Mouse (Mus musculus): ENCODE results near the gene Fuca1. TPM values are rescaled to one million over a fixed set of nuclear protein-coding genes. Genes with fewer than 3 reads are reported as not detected.

Gene Fuca1
- 63.2 and 77.6 TPM in 2 replicates for total RNA-seq (2012; rRNA removed)
- 28.6 and 32.6 TPM in 2 replicates for total RNA-seq (2014; rRNA removed)
- 66.5 and 71.5 TPM in 2 replicates for polyA plus RNA-seq (2012; ENCODE audit: insufficient read length, low read depth)

- H3K9me3 ChIP-seq (replicated peaks; ENCODE audit: low read length), result no peaks in the 10 kb centered on the region
- in situ Hi-C loops (cut with MboI; ENCODE audit: low pct_ligation_motif_present, low pct_unique_long_range_greater_than_20kb, low sequenced_read_pairs), result no loop called here
- H3K4me1 ChIP-seq (ENCODE audit: control insufficient read depth in 1 of 2, insufficient read depth in 2 of 2), result peaks cover 0 to 35% of the 10 kb centered on the region in 2 experiments; a peak in 2 of 4 replicates
- peaks cover 35 to 64% of the 10 kb centered on the region in 2 experiments for H3K36me3 ChIP-seq (replicated peaks in 1 of 2; ENCODE audit: control insufficient read depth in 1 of 2, insufficient read depth in 1 of 2, low read length in 1 of 2)
- DNase-seq (ENCODE audit: extremely low read depth), result peak; percentile 96
- H3K4me3 ChIP-seq (replicated peaks in 1 of 3; ENCODE audit: low read depth in 2 of 3, low read length in 2 of 3, poor library complexity in 1 of 3), result peak within 1 kb of the TSS; percentile 80 to 95 (median 85)
- peak within 1 kb of the TSS; percentile 59 for H3K9ac ChIP-seq (ENCODE audit: insufficient read depth, low read depth)
- no peak within 1 kb of the TSS for H3K27ac ChIP-seq (ENCODE audit: insufficient read depth, low read depth)
- H3K79me2 ChIP-seq (replicated peaks; ENCODE audit: control insufficient read depth, extremely low read depth, insufficient read depth, poor library complexity, severe bottlenecking), result 0 out of 2 replicates have a peak, but pooled peaks cover 4% of the 10 kb centered on the region
- no peaks in the 10 kb centered on the region for H3K27me3 ChIP-seq (replicated peaks)
- H3K4me2 ChIP-seq (ENCODE audit: insufficient read depth, low read depth, poor library complexity, severe bottlenecking), result peak within 1 kb of the TSS; percentile 96
- dilution Hi-C loops (cut with MboI; ENCODE audit: extremely low pct_ligation_motif_present, extremely low pct_unique_long_range_greater_than_20kb, low sequenced_read_pairs), result no loop called here
- peak; percentile 86 for TF ChIP-seq NRF1 (IDR thresholded peaks at IDR 0.05; ENCODE audit: low read depth, low read length)
- TF ChIP-seq SMC3 (IDR thresholded peaks at IDR 0.05; ENCODE audit: low read depth, low read length), result peak; percentile 94
- TF ChIP-seq CHD2 (IDR thresholded peaks at IDR 0.05; ENCODE audit: low read length), result peak; percentile 68
- no peak for TF ChIP-seq TBP (conservative IDR thresholded peaks at IDR 0.05; ENCODE audit: low read depth, low read length)
- no peak for TF ChIP-seq JUND (conservative IDR thresholded peaks at IDR 0.05; ENCODE audit: low read depth, low read length)
- TF ChIP-seq MEF2A (IDR thresholded peaks at IDR 0.05; ENCODE audit: borderline replicate concordance, low read depth, low read length), result peak; percentile 74
- TF ChIP-seq JUN (IDR thresholded peaks at IDR 0.05; ENCODE audit: insufficient read depth, low read depth, low read length), result no peak
- TF ChIP-seq UBTF (IDR thresholded peaks at IDR 0.05; ENCODE audit: low read depth, low read length), result no peak
- TF ChIP-seq GABPA (IDR thresholded peaks at IDR 0.05; ENCODE audit: insufficient replicate concordance, low read depth, low read length), result no peak
- no peak for TF ChIP-seq ZKSCAN1 (IDR thresholded peaks at IDR 0.05; ENCODE audit: borderline replicate concordance, low read depth, low read length)
- TF ChIP-seq MAZ (IDR thresholded peaks at IDR 0.05; ENCODE audit: low read depth, low read length), result 0 out of 2 replicates have a peak, but pooled peaks have one; percentile 46
- no peak; the same call in 1 of the 2 replicates for TF ChIP-seq RCOR1 (conservative IDR thresholded peaks at IDR 0.05; ENCODE audit: low read depth, low read length)
- no peak; the same call in none of the 2 replicates for TF ChIP-seq ETS1 (conservative IDR thresholded peaks at IDR 0.05; ENCODE audit: low read depth, low read length)
- peak; percentile 78 for TF ChIP-seq MXI1 (IDR thresholded peaks at IDR 0.05; ENCODE audit: low read depth, low read length)
- no peak for TF ChIP-seq ZNF384 (IDR thresholded peaks at IDR 0.05; ENCODE audit: low read depth, low read length)
- TF ChIP-seq POLR2A (IDR thresholded peaks at IDR 0.05; ENCODE audit: low read depth, low read length), result peak; percentile 77
- TF ChIP-seq USF2 (conservative IDR thresholded peaks at IDR 0.05; ENCODE audit: low read depth, low read length), result no peak
- TF ChIP-seq CHD1 (IDR thresholded peaks at IDR 0.05; ENCODE audit: low read depth, low read length), result no peak
- TF ChIP-seq MAFK (IDR thresholded peaks at IDR 0.05; ENCODE audit: insufficient replicate concordance, low read length), result no peak
- TF ChIP-seq RAD21 (IDR thresholded peaks at IDR 0.05; ENCODE audit: low read depth, low read length), result peak; percentile 51
- peak; percentile 78 for TF ChIP-seq NELFE (IDR thresholded peaks at IDR 0.05; ENCODE audit: low read depth, low read length)
- TF ChIP-seq MAX (IDR thresholded peaks at IDR 0.05; ENCODE audit: low read length), result peak; percentile 41; the same call in 1 of the 2 replicates
- TF ChIP-seq MYC (IDR thresholded peaks at IDR 0.05; ENCODE audit: low read depth, low read length), result 0 out of 2 replicates have a peak, but pooled peaks have one; percentile 53
- TF ChIP-seq EP300 (IDR thresholded peaks at IDR 0.05; ENCODE audit: low read length), result 0 out of 2 replicates have a peak, but pooled peaks have one; percentile 12
- no peak for TF ChIP-seq E2F4 (IDR thresholded peaks at IDR 0.05; ENCODE audit: insufficient replicate concordance, low read depth, low read length)
- peak; percentile 63; the same call in 1 of the 2 replicates for TF ChIP-seq TCF12 (IDR thresholded peaks at IDR 0.05; ENCODE audit: low read depth, low read length)
- TF ChIP-seq BHLHE40 (IDR thresholded peaks at IDR 0.05; ENCODE audit: low read depth, low read length), result 0 out of 2 replicates have a peak, but pooled peaks have one; percentile 9
- TF ChIP-seq ZMIZ1 (IDR thresholded peaks at IDR 0.05; ENCODE audit: low read depth, low read length), result peak; percentile 81
- TF ChIP-seq SIN3A (IDR thresholded peaks at IDR 0.05; ENCODE audit: low read length), result peak; percentile 82; the same call in 1 of the 2 replicates
- TF ChIP-seq USF1 (IDR thresholded peaks at IDR 0.05; ENCODE audit: low read depth, low read length), result no peak
- peak; percentile 60 for TF ChIP-seq HCFC1 (IDR thresholded peaks at IDR 0.05; ENCODE audit: low read depth, low read length)
- TF ChIP-seq ELF1 (IDR thresholded peaks at IDR 0.05; ENCODE audit: low read depth, low read length), result peak; percentile 91
- TF ChIP-seq ZC3H11A (IDR thresholded peaks at IDR 0.05; ENCODE audit: low read depth, low read length), result peak; percentile 53
- TF ChIP-seq PAX5 (IDR thresholded peaks at IDR 0.05; ENCODE audit: low read length), result no peak
- 0 out of 2 replicates have a peak, but pooled peaks have one; percentile 35 for TF ChIP-seq POLR2AphosphoS2 (IDR thresholded peaks at IDR 0.05; ENCODE audit: low read depth, low read length)
- 0 out of 2 replicates have a peak, but pooled peaks have one; percentile 53 for TF ChIP-seq KAT2A (IDR thresholded peaks at IDR 0.05; ENCODE audit: insufficient replicate concordance, low read length)
Measured at GRCm38 (mm10) chr4:135920304-135921241, at the start of gene Fuca1. Gene Fuca1, plus strand, starts transcription at chr4:135920735.

Data from CH12.LX (cell line).